Mouse (Mus musculus) forebrain, postnatal 0 days (tissue): ENCODE results near the gene Frzb. TPM values are rescaled to one million over a fixed set of nuclear protein-coding genes. Genes with fewer than 3 reads are reported as not detected.
"Not testable (repeated sequence)": the region's sequence is repeated elsewhere in the genome, so short reads cannot be mapped to it uniquely, and the experiment has no call there.

Source experiments
- ATAC-seq: fragments of 200-750 bp; cut with Nextera tagmentation; 2 replicates; pipeline ENCODE4 v1.8.0; 2017; ENCODE audit warnings: mild to moderate bottlenecking, moderate library complexity
- DNase-seq: peaks from one replicate; pipeline ENCODE4 v3.0.0-alpha.2; 2015
- H3K27ac ChIP-seq: fragments of 300-500 bp; sonication (generic); 2 replicates; pipeline ENCODE4 v1.5.1; 2014; ENCODE audit warnings: low read depth, mild to moderate bottlenecking, antibody characterized with exemption, low read length, moderate library complexity, mixed read lengths
- H3K27me3 ChIP-seq: fragments of 300-500 bp; sonication (generic); 2 replicates; pipeline ENCODE4 v1.6.1; 2014; ENCODE audit warnings: mild to moderate bottlenecking, low read length, mixed read lengths; ENCODE audit not compliant: insufficient read depth
- H3K36me3 ChIP-seq: fragments of 300-500 bp; sonication (generic); 2 replicates; pipeline ENCODE4 v1.6.1; 2014; ENCODE audit warnings: mild to moderate bottlenecking, moderate library complexity; ENCODE audit not compliant: insufficient read depth
- H3K4me1 ChIP-seq: fragments of 300-500 bp; sonication (generic); 2 replicates; pipeline ENCODE4 v1.6.1; 2014; ENCODE audit warnings: antibody characterized with exemption; ENCODE audit not compliant: insufficient read depth
- H3K4me2 ChIP-seq: fragments of 300-500 bp; sonication (generic); 2 replicates; pipeline ENCODE4 v1.6.1; 2014; ENCODE audit warnings: low read depth, mild to moderate bottlenecking, moderate library complexity
- H3K4me3 ChIP-seq: fragments of 300-500 bp; sonication (generic); 2 replicates; pipeline ENCODE4 v1.5.1; 2014; ENCODE audit warnings: low read depth, low read length, mixed read lengths
- H3K9ac ChIP-seq: fragments of 300-500 bp; sonication (generic); 2 replicates; pipeline ENCODE4 v1.6.1; 2014; ENCODE audit warnings: mild to moderate bottlenecking
- H3K9me3 ChIP-seq: fragments of 300-500 bp; sonication (generic); 2 replicates; pipeline ENCODE4 v1.6.1; 2016; ENCODE audit warnings: low read length
- CTCF ChIP-seq: sonication (generic); IDR thresholded peaks from 2 replicates; pipeline ENCODE4 v1.5.1; 2016; ENCODE audit warnings: antibody characterized with exemption, control low read depth, low read depth
- WGBS: fragments of 180-500 bp; shearing (Covaris S2); extraction: QIAGEN DNeasy Blood & Tissue Kit; methylation state at CpG from one replicate; pipeline ENCODE4 v1.1.7; 2014; 5-methylcytosine and 5-hydroxymethylcytosine counted together
- polyA plus RNA-seq: library from polyadenylated mRNA; unstranded; fragments of >200 nt; fragmentation: Nextera tagmentation; extraction: Ambion mirVana; gene quantifications from 2 replicates; pipeline ENCODE4 v1.2.1, GENCODE M21; 2015
- total RNA-seq: library from RNA; depleted of rRNA; stranded (reverse); fragments of >200 nt; gene quantifications from 2 replicates; pipeline ENCODE4 v1.2.3, GENCODE M21; 2014; rRNA removed

Frzb gene
- total RNA-seq (7.8 TPM in 2 replicates), polyA plus RNA-seq (7.0 and 10.0 TPM in 2 replicates)

- Histone ChIP-seq H3K27me3 (peaks cover 13% of the 10 kb centered on the region), H3K36me3 (no peaks in the 10 kb centered on the region), H3K4me1 (peaks cover 5% of the 10 kb centered on the region; the same call in 1 of the 2 replicates), H3K9me3 (no peaks in the 10 kb centered on the region), H3K4me3 (peak within 1 kb of the TSS; percentile 52), H3K9ac (peak within 1 kb of the TSS; percentile 38), H3K4me2 (peak within 1 kb of the TSS; percentile 100), H3K27ac (no peak within 1 kb of the TSS)
- ATAC-seq (peak; percentile 32), DNase-seq (peak; percentile 32)
- TF ChIP-seq CTCF, result no peak
- under 1% methylated on average over 33 of the region's 33 CpGs for WGBS
These were observed at the start of gene Frzb for GRCm38 (mm10) chr2:80447291-80447791. Gene Frzb, minus strand, starts transcription at chr2:80447625.

GRCm38 (mm10) chr2:80495304-80495703, 47.9 kb upstream of the Frzb start:
- H3K27me3 ChIP-seq, H3K9ac ChIP-seq, H3K4me2 ChIP-seq, H3K27ac ChIP-seq, H3K4me3 ChIP-seq, H3K4me1 ChIP-seq, H3K9me3 ChIP-seq, DNase-seq, H3K36me3 ChIP-seq: not testable (repeated sequence)
- WGBS, result 31% methylated on average over 7 of the region's 7 CpGs
- peak; percentile 29; the same call in 1 of the 2 replicates for ATAC-seq

DNA sequence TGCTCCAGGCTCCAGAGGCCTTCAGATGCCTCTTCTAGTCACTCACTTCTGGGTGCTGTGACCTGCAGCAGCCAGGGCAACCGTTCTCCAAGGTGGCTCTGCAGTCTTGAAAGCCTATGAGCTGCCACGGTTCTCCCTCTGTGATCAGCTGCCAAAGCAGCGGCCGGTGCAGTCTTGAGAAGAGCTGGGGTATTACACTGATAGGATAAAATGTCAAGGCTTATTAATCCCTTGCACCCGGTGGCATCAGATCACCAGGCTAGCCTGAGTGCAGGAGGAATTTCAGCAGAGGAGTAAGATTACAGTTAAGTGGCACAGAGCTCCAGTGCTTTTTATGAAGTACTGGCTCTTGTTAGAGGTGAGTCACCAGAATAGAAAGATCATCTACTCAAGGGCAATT, 39.4 kb upstream of the Frzb start:
- Histone ChIP-seq H3K4me2 (no peak overlapping the region), H3K36me3 (no peaks in the 10 kb centered on the region), H3K9me3 (no peaks in the 10 kb centered on the region), H3K4me1 (no peaks in the 10 kb centered on the region), H3K9ac (no peak overlapping the region), H3K27me3 (no peaks in the 10 kb centered on the region), H3K27ac (no peak overlapping the region), H3K4me3 (no peak overlapping the region)
- ATAC-seq (no peak), DNase-seq (no peak)
- no peak for TF ChIP-seq CTCF
- 76% methylated on average over 5 of the region's 5 CpGs for WGBS

- Histone ChIP-seq H3K4me3 (no peak overlapping the region), H3K9ac (no peak overlapping the region), H3K36me3 (no peaks in the 10 kb centered on the region), H3K4me1 (no peaks in the 10 kb centered on the region), H3K4me2 (no peak overlapping the region), H3K9me3 (no peaks in the 10 kb centered on the region), H3K27me3 (no peaks in the 10 kb centered on the region), H3K27ac (no peak overlapping the region)
- no peak for DNase-seq
- no peak for ATAC-seq
- WGBS, result 94% methylated on average over 5 of the region's 5 CpGs
- no peak for TF ChIP-seq CTCF
These were observed 37.5 kb upstream of the Frzb start for GRCm38 (mm10) chr2:80484951-80485350.

- Histone ChIP-seq H3K27me3 (no peaks in the 10 kb centered on the region), H3K36me3 (no peaks in the 10 kb centered on the region), H3K4me2 (no peak overlapping the region), H3K4me1 (no peaks in the 10 kb centered on the region), H3K9me3 (no peaks in the 10 kb centered on the region), H3K4me3 (no peak overlapping the region), H3K9ac (no peak overlapping the region), H3K27ac (no peak overlapping the region)
- ATAC-seq (no peak), DNase-seq (no peak)
- no peak for TF ChIP-seq CTCF
- whole genome bisulfite sequencing, result 44% methylated on average over 1 of the region's 1 CpGs
These were observed 28.4 kb upstream of the Frzb start for GRCm38 (mm10) chr2:80475831-80476230.

DNA sequence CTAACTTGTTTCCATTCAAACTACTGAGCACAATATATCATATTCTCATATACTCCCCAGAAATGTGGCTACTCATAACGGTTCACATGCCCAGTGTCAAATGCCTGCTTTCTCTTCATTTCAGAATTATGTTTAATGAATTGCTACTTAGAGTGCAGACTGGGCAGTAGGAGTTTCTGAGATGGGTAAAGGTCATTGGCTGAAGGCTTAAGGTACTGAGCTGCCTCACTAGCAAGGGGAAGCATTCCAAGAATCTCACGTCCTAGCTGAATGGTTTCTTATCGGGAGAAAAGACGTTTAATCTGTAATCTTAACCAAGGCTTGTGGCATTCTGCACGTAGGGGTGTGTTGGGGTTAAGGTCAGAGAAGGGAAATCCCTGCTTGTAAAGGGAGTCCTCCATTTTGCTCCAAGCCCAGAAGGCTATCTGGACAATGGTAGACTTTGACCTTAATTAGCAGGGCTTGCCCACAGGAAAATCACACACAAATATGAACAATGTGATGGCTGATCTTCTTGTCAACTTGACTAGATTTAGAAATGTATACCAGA, 26.9 kb upstream of the Frzb start:
- DNase-seq (no peak), ATAC-seq (no peak)
- Histone ChIP-seq H3K36me3 (no peaks in the 10 kb centered on the region), H3K4me3 (no peak overlapping the region), H3K27me3 (no peaks in the 10 kb centered on the region), H3K9ac (no peak overlapping the region), H3K4me2 (no peak overlapping the region), H3K4me1 (no peaks in the 10 kb centered on the region), H3K27ac (no peak overlapping the region), H3K9me3 (no peaks in the 10 kb centered on the region)
- 89% methylated on average over 5 of the region's 5 CpGs for WGBS
- TF ChIP-seq CTCF, result no peak

DNA sequence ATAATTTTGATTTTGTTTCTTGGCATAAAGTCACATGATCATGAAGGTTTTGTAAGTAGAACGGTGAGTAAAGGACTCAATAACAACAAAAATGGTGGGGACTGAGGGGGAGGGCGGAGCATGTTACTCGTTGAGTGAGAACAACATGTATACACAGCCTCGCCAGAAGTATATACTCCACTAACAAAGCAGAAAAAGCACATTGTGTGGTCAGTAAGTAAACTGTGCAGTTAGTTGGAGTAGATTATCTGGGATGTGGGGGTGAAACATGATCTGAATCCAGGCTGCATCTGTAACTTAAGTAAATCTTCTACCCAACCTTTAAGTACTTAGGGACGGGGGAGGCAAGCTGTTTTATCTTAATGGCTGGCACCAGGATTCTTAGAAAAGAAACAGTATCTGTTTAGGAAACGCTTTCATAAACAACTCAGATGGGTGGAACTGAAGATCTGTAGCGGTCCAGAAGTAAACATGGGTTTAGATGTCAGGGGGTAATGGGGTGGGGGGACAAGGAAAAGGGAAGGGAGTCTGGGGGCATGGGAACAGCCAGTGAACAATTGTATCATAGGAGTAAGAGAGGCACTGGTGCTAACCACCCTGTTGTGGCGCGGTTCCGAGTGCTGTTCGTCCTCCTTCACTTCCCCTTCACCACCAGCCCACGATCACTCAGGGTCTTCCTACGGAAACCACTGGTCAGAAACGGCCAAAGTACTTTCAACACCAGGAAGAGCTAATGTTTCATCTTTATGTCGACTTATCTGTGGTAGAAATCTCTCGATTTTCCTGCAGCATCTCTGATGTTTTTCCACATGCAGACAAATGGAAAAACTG, 18.8 kb upstream of the Frzb start:
- ATAC-seq (no peak), DNase-seq (no peak)
- WGBS, result 88% methylated on average over 16 of the region's 16 CpGs
- no peak overlapping the region for H3K4me3 ChIP-seq
- H3K4me2 ChIP-seq, result no peak overlapping the region
- no peak overlapping the region for H3K27ac ChIP-seq
- no peak overlapping the region for H3K9ac ChIP-seq
- no peaks in the 10 kb centered on the region for H3K9me3 ChIP-seq
- TF ChIP-seq CTCF, result no peak
- no peaks in the 10 kb centered on the region for H3K4me1 ChIP-seq
- H3K36me3 ChIP-seq, result no peaks in the 10 kb centered on the region
- no peaks in the 10 kb centered on the region for H3K27me3 ChIP-seq
